Mouse (Mus musculus): ENCODE results near the gene Ankrd23. TPM values are rescaled to one million over a fixed set of nuclear protein-coding genes. Genes with fewer than 3 reads are reported as not detected.

Gene Ankrd23
- polyA plus RNA-seq, 1 experiment = 14.4 TPM

- DNase-seq = no peak
- Histone ChIP-seq H3K4me1 (ENCODE audit: control insufficient read depth, insufficient read depth, low read length) (peaks cover 39% of the 10 kb centered on the region), H3K27me3 (ENCODE audit: control insufficient read depth, insufficient read depth, low read length) (no peaks in the 10 kb centered on the region), H3K4me3 (replicated peaks; ENCODE audit: insufficient read depth, low read depth, low read length) (no peak overlapping the region), H3K27ac (ENCODE audit: insufficient read depth, low read length) (no peak overlapping the region)
- TF ChIP-seq CTCF (IDR thresholded peaks at IDR 0.05; ENCODE audit: borderline replicate concordance, insufficient read depth, low read depth, low read length) = no peak
- no peak for TF ChIP-seq POLR2A (IDR thresholded peaks at IDR 0.05; ENCODE audit: borderline replicate concordance, insufficient read depth, low read length)
- 94% methylated on average over 11 of the region's 11 CpGs for WGBS
These were observed 3.4 kb upstream of the Ankrd23 start for GRCm38 (mm10) chr1:36540132-36540531.

DNA sequence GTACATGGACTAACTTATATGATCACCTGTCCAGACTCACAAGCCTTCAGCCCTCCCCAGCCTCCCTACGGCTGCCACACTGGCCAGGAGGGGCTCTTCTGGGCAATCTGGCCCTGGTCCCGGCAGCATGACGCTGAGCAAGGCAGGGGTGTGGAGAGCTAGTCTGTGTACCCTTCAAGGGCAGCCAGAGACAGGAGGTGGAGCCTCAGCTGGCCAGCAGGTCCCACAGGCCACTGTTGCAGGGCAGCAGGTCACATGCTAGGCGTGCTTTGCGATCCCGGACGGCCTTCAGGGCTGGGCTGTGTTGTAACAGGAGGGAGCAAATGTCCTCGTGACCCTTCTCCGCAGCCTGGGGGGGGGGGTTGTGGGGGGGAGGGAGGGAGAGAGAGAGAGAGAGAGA lies 2.5 kb upstream of the Ankrd23 start, which contains the start of gene Gm42417:
TSS of gene Gm42417 (minus strand) at position 244 of the 400 bp plus-strand sequence.
- H3K27me3 ChIP-seq (ENCODE audit: control insufficient read depth, insufficient read depth, low read length) = no peaks in the 10 kb centered on the region
- no peak within 1 kb of the TSS for H3K4me3 ChIP-seq (replicated peaks; ENCODE audit: insufficient read depth, low read depth, low read length)
- H3K4me1 ChIP-seq (ENCODE audit: control insufficient read depth, insufficient read depth, low read length) = peaks cover 47% of the 10 kb centered on the region
- 31% methylated on average over 9 of the region's 9 CpGs for WGBS
- DNase-seq = no peak
- no peak within 1 kb of the TSS for H3K27ac ChIP-seq (ENCODE audit: insufficient read depth, low read length)
- no peak for TF ChIP-seq POLR2A (IDR thresholded peaks at IDR 0.05; ENCODE audit: borderline replicate concordance, insufficient read depth, low read length)
- no peak for TF ChIP-seq CTCF (IDR thresholded peaks at IDR 0.05; ENCODE audit: borderline replicate concordance, insufficient read depth, low read depth, low read length)

DNA sequence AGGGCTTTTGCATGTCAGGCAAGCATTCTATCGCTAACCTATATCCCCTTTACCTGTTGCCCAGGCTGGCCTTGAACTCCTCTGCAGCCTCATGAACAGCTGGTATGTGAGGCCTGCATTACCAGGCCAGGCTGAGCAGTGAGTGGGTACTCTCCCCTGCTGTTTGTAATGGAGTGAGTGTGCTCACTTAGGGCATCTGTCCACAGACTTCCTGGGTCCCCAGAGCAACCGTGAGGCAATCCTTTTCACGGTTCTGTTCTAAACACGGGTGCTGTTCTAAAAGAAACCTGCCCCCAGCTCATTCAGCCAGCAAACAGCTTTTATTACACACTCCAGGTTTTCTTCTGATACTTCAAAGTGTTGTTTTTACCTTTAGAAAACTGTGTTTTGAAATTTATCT lies 2.0 kb upstream of the Ankrd23 start:
- Histone ChIP-seq H3K4me1 (ENCODE audit: control insufficient read depth, insufficient read depth, low read length) (peaks cover 44% of the 10 kb centered on the region), H3K27ac (ENCODE audit: insufficient read depth, low read length) (no peak overlapping the region), H3K27me3 (ENCODE audit: control insufficient read depth, insufficient read depth, low read length) (no peaks in the 10 kb centered on the region), H3K4me3 (replicated peaks; ENCODE audit: insufficient read depth, low read depth, low read length) (no peak overlapping the region)
- no peak for TF ChIP-seq CTCF (IDR thresholded peaks at IDR 0.05; ENCODE audit: borderline replicate concordance, insufficient read depth, low read depth, low read length)
- no peak for TF ChIP-seq POLR2A (IDR thresholded peaks at IDR 0.05; ENCODE audit: borderline replicate concordance, insufficient read depth, low read length)
- no peak for DNase-seq
- 56% methylated on average over 4 of the region's 4 CpGs for whole genome bisulfite sequencing

- no peaks in the 10 kb centered on the region for H3K27me3 ChIP-seq (ENCODE audit: control insufficient read depth, insufficient read depth, low read length)
- 28% methylated on average over 8 of the region's 8 CpGs for WGBS
- H3K4me3 ChIP-seq (replicated peaks; ENCODE audit: insufficient read depth, low read depth, low read length) = no peak overlapping the region
- TF ChIP-seq CTCF (IDR thresholded peaks at IDR 0.05; ENCODE audit: borderline replicate concordance, insufficient read depth, low read depth, low read length) = no peak
- no peak for TF ChIP-seq POLR2A (IDR thresholded peaks at IDR 0.05; ENCODE audit: borderline replicate concordance, insufficient read depth, low read length)
- peaks cover 30% of the 10 kb centered on the region for H3K4me1 ChIP-seq (ENCODE audit: control insufficient read depth, insufficient read depth, low read length)
- DNase-seq = no peak
- H3K27ac ChIP-seq (ENCODE audit: insufficient read depth, low read length) = peak overlapping the region; percentile 6
These were observed 320 bp downstream of the Ankrd23 start for GRCm38 (mm10) chr1:36536397-36536728.

GRCm38 (mm10) chr1:36535477-36536396 lies 946 bp downstream of the Ankrd23 start:
- peak; percentile 70 to 77 for DNase-seq
- no peak overlapping the region for H3K4me3 ChIP-seq (replicated peaks; ENCODE audit: insufficient read depth, low read depth, low read length)
- 45% methylated on average over 11 of the region's 11 CpGs for WGBS
- no peaks in the 10 kb centered on the region for H3K27me3 ChIP-seq (ENCODE audit: control insufficient read depth, insufficient read depth, low read length)
- H3K27ac ChIP-seq (ENCODE audit: insufficient read depth, low read length) = peak overlapping the region; percentile 6
- TF ChIP-seq CTCF (IDR thresholded peaks at IDR 0.05; ENCODE audit: borderline replicate concordance, insufficient read depth, low read depth, low read length) = no peak
- no peak for TF ChIP-seq POLR2A (IDR thresholded peaks at IDR 0.05; ENCODE audit: borderline replicate concordance, insufficient read depth, low read length)
- H3K4me1 ChIP-seq (ENCODE audit: control insufficient read depth, insufficient read depth, low read length) = peaks cover 29% of the 10 kb centered on the region

DNA sequence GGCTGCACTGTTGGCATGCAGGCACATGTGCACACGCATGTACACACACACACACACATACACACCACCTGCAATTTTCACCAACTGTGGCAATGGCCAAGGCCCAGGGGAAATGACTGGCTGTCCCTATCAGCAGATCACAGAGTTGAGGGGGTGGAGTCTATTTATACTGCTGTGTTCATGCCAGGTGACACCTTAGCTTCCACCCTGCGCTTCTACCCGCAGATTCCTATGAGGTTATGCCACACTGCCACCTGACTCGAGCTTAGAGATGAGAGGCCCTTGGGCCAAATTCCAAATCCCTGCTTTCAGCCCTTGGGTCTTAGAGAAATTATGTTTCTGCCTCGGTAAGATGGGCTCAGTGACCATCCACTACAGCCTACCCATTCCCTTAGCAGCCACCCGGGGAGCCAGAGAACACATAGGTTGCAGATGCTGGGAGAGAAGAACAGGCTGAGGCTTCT lies 2.1 kb downstream of the Ankrd23 start:
- Histone ChIP-seq H3K27ac (ENCODE audit: insufficient read depth, low read length) (no peak overlapping the region), H3K4me3 (replicated peaks; ENCODE audit: insufficient read depth, low read depth, low read length) (no peak overlapping the region), H3K27me3 (ENCODE audit: control insufficient read depth, insufficient read depth, low read length) (no peaks in the 10 kb centered on the region), H3K4me1 (ENCODE audit: control insufficient read depth, insufficient read depth, low read length) (peaks cover 29% of the 10 kb centered on the region)
- peak in 1 of 2 experiments; percentile 24 for DNase-seq
- no peak for TF ChIP-seq CTCF (IDR thresholded peaks at IDR 0.05; ENCODE audit: borderline replicate concordance, insufficient read depth, low read depth, low read length)
- TF ChIP-seq POLR2A (IDR thresholded peaks at IDR 0.05; ENCODE audit: borderline replicate concordance, insufficient read depth, low read length) = no peak
- 43% methylated on average over 6 of the region's 6 CpGs for WGBS

DNA sequence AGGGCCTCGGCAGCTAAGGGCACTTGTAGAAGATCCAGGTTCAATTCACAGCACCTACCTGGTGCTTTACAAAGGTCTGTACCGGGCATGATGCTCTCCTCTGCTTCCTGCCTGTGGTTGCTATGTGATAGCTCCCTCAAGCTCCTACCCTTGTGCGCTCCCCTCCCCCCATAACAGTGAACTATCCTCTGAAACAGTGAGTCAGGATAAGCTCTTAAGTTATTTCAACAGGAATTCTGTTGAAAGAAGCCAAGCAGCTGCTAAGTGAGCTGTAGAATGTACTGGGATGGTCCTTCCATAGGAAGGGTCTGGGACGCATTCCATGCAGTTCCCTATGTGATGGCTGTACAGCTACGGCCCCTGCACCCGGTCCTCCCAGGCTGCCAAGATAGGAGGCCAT lies 3.1 kb downstream of the Ankrd23 start:
- no peak for DNase-seq
- no peak for TF ChIP-seq CTCF (IDR thresholded peaks at IDR 0.05; ENCODE audit: borderline replicate concordance, insufficient read depth, low read depth, low read length)
- no peak for TF ChIP-seq POLR2A (IDR thresholded peaks at IDR 0.05; ENCODE audit: borderline replicate concordance, insufficient read depth, low read length)
- Histone ChIP-seq H3K27ac (ENCODE audit: insufficient read depth, low read length) (no peak overlapping the region), H3K27me3 (ENCODE audit: control insufficient read depth, insufficient read depth, low read length) (no peaks in the 10 kb centered on the region), H3K4me3 (replicated peaks; ENCODE audit: insufficient read depth, low read depth, low read length) (no peak overlapping the region), H3K4me1 (ENCODE audit: control insufficient read depth, insufficient read depth, low read length) (peaks cover 29% of the 10 kb centered on the region)
- 69% methylated on average over 6 of the region's 6 CpGs for WGBS

DNA sequence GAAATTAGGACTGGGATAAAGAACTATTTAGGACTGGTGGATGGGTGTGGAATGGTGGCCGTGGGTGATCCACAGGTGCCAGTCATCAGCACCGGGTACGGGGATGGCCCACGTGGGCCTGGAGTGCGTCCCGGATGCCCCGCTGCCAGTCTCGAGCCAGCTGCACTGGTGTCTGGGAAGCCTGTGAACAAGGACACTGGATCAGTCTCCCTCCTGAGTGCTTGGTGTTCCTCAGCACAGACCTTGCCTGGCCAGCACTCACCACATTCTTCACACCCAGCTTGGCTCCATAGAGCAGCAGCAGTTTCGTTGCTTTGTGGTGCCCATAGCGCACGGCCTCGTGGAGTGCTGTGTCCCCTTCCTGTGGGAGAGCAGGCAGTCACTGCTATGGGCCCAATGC lies 5.2 kb downstream of the Ankrd23 start:
- no peak for DNase-seq
- TF ChIP-seq CTCF (IDR thresholded peaks at IDR 0.05; ENCODE audit: borderline replicate concordance, insufficient read depth, low read depth, low read length) (no peak), POLR2A (IDR thresholded peaks at IDR 0.05; ENCODE audit: borderline replicate concordance, insufficient read depth, low read length) (no peak)
- Histone ChIP-seq H3K27me3 (ENCODE audit: control insufficient read depth, insufficient read depth, low read length) (no peaks in the 10 kb centered on the region), H3K27ac (ENCODE audit: insufficient read depth, low read length) (no peak overlapping the region), H3K4me3 (replicated peaks; ENCODE audit: insufficient read depth, low read depth, low read length) (no peak overlapping the region), H3K4me1 (ENCODE audit: control insufficient read depth, insufficient read depth, low read length) (peaks cover 25% of the 10 kb centered on the region)
- WGBS = 55% methylated on average over 12 of the region's 12 CpGs
